Mouse (Mus musculus) NIH3T3 (cell line): ENCODE data around the gene Gm30191.
"Not testable (repeated sequence)": the region's sequence is repeated elsewhere in the genome, so short reads cannot be mapped to it uniquely, and the experiment has no call there.

Source experiments
- DNase-seq: peaks from one replicate; pipeline ENCODE4 v3.0.0-alpha.2; 2012; ENCODE audit warnings: low read depth

Gene Gm30191

DNA sequence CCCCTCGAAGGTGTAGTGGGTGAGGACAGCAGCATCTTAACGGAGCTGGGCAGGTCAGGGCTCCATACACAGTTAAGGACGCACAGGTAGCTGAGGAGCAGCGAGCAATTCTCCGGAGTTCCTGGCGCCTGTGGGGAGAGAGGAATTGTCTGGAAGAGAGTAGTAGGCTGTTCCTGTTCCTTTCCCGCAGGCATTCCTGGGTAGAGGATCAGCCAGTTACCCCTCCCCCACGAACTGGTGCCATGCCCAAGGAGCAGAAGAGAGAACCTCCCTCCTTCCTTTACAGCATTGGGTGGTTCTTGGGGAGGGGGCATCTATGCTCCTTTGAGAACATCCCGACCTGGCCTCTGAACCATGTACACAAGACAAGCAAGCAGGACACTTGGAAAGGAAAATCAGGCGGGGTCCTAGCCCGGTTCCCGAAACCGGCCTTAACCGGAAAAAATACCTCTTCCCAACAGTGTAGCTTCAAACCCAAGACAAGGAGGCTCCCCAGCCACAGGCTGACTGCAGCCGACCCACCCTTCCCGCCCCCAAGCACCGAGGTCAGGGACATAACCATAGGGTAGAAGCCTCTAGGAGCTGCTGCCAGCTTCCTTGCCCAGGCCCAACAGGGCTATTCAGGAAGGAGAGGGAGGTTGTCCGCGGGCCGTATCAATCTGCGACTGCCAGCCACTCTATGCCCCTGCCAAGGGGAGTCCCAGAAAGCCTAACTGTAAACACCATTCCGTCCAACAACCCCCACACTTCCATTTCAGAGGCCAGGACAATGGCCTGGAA, 5.6 kb downstream of the Gm30191 start:
- DNase-seq = no peak

DNA sequence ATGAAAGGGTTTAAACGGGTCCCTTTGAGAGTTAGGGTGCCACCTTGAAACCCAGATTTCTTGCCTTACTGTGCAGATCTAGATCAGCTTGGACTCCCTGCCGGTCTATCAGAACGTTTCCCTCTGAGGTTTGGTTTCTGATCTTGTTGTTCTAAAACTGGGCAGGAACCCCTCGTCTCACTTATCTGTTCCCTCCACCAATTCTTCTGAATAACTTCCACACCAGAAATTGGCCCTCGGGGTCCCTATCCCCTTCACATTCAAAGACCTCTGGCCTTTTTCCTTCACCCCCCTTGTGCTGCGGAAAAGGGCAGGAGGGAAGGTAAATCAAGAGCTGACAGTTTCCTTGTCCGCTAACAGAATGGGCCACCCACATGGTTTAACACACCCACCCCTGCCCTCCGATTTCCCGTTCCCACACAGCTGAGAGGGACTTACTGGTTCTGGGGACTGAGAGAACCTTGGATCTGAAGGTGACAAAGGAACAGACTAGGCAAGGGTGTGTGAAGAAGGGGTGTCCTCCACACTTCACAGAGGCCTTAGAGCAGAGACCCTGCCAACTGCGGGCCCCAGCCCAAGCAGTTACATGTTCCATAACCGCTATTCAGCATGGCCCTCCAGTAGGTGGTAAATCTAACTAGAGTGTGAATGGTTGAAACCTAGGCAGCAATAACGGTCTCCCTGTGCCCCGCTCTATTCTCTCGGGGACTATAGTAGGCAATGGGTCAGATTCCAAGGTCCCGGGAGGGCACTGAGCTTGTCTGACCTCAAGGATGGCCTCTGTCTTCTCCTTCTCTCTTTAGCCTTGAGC, 6.4 kb downstream of the Gm30191 start:
- no peak for DNase-seq

DNA sequence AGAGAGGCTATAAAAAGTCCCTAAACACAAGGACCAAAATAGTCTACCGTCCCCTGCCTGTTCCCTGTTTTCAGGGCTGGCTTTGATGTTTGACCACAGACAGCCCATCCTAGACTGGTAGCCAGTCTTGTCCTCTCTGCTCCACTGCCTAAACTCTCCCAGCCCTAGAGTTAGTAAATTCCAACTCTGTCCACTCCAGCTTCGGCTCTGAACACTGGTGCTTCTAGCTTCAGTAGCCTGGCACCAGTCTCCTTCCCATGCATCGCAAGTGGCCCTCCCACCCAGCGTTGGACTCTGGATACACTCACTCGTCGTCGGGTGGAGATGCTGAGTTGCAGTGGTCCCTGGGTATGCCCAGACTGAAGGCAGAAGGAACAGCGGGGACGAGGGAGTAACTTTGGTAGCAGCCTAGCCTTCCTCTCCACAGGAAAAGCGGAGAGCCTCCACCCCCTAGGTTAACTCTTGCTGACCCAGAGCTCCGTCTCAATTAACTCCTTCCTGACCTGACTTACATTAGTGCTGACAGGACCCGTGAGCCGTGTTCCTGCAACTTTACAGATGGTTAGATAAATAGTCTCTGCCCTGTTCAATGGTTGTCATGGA, 7.1 kb downstream of the Gm30191 start, which contains the start of gene Grrp1:
Gene Grrp1, minus strand, starts transcription at position 385 of the 603 bp plus-strand sequence.
- DNase-seq = no peak

DNA sequence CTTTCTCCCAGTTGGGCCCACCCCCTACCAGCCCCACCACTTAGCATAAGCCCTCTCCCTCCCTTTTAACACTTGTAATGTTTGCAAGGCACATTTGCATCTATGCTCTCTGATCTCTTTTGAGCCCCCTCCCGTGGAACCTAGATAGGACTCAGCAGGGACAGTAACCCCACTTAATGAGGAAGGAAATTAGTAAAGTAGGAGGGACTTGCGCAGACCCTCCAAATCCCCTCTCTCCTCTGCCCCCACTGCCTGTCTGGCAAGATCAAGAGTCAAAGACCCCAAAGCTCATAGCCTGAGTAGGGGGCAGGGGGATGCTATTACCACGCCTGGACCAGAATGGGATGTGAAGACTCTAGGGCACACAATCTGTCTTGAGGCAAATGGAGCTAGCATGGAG, 8.1 kb downstream of the Gm30191 start:
- no peak for DNase-seq

DNA sequence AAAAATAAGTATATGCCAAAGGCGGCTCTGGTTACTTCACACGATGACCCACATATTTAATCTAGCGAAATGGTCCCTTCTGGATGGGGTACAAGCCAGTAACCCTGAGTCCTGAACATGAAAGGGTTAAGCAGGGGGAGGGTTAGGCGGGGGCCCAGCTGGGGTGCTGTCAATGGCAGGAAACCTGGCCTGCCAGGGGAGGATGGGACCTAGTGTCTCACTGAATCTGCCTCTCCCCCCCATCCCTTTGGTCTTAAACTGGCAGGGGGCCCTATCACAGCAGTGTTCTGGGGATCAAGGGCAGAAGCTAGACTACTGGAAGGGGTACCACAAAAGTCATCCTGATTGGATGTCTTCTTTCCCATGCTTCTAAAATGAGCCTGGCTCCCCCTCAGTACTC, 9.1 kb downstream of the Gm30191 start:
- no peak for DNase-seq

DNA sequence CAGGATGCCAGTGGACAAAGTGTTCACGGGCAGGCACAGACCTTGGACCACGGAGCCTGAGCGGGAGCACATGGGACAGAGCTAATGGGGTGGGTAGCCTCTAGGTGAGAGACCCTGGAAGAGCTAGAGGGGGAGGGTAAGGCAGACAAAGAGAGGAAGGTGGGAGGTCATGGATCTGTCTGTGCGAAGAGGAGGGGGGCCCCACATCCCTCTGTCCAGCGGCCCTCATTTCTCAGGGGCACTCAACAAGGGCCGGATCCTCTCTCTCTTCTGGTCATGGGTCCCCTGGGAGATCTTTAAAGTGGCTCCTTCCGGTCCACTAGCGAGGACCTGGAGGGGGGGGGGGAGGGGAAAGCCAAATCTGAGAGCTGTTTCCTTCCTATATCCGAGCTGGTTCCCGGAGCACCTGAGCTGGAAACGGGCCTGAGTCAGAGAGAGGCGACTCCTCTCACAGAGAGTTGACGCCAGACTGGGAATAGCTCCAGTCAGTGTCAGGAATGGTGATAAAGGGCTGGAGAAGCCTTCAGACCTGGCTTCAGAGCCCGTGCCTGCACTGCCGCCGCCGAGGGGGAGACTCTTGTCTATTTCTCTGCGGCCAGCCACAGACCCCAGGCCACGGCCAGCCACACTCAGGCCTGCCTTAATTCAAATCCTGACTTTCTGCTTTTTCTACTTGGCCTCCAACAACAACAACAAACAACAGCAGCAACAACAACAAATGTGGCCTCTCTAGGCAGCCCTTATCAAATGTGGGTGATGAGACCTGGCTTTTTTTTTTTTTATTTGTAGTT, 9.9 kb downstream of the Gm30191 start:
- DNase-seq = no peak

DNA sequence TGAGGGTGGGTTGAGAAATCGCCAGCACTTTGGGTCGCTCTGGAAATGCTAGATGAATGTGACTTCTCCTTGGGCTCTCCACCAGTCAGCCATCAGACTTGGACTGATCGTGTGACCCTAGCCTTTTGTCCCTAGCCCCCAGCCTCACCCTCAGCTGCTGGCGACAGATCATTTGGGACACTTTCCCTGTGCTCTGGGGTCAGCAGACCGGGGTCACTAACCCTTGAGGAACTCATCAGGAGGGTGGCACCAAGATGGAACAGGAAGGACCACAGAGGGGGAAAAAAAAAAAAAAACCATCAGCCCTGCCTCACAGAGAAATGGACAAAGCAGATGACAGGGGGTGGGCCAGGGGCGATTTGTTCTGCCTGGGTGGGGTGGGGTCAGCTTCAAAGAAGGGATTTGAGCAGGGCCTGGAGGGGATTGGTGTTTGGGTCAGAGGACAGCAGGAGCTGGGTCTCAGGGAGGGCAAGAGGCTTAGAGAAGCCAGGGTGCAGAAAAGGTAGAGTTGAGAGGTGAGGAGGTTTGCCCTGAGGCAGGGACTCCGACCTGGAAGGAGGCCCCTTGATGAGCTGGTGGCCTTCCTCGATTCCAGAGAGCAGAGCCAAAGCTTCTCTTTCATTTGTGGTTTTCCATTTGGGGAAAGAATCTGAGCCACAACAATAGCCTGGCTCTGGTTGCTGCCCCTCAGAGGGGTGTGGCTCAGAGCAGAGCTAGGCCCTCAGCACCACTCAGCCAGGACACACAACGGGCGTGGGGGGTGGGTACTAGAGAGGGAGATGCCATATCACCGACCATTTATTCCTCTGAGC, 10.7 kb downstream of the Gm30191 start:
- DNase-seq = no peak

DNA sequence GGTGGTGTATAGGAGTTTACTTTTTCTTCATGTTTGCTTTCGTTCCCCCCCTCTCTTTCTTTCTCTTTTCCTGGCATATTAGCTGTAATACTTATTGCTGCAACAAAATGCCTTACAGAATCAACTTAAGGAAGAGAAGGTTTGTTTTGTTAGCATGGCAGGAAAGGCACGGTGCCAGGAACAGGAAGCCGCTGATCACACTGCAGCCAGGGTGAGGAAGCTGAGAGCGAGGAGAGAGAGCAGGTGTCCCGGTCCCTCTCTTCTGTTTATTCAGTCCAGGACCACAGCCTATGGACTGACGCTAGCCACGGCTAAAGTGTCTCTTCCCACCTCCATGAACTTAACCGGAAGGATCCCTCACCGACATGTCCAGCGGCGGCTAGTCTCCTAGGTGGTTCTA, 11.6 kb downstream of the Gm30191 start:
- DNase-seq = no peak

DNA sequence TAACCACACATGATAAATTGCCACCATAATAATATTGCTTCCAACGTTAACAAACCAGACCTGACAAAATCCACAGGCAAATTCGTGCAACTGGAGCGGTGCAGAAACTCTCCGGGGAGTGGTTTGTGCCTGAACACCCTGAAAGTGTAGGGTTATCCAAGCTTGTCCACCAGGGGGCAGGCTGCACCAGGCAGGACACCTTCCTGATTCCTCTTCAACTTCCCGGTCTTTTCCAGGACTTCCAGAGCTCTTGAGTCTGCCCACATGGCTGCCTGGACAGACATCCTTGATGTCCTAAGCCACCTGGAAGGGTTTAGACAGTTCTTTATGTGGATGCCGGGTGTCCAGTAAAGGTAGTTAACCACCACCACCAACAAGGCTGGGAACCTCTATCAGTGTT, 16.5 kb downstream of the Gm30191 start:
- DNase-seq = no peak

DNA sequence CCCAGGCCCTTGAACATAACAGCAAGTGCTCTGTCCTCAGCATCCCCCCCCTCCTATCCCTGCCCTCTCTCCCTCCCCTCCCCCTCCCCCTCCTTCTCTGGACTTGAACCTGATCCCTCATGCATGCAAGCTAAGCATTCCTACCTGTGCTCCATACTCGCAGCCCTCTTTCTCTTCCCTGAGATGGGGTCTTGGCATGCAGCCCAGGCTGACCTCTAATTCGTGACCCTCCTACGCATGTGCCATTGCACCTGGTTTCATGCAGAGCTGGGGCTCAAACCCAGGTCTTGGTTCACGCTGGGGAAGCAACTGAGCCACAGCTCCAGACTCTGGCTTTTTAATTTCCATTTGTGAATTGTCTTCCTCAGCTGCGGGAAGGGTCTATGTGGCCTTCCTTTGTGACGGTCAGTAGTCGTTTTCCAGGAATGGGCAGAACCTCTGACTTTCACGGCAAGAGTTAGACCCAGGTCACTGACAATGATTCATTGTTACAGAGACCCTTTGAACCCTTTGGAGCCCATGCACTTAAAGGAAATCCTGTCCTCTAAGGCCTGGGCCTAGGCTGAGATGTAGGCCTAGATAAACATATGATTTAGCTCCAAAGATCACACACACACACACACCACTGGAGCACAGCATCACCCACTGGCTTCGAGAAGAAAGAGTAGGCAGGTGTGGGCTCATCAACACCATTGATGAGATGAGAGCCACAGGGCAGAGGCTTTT, 19.3 kb downstream of the Gm30191 start:
- DNase-seq = no peak

DNA sequence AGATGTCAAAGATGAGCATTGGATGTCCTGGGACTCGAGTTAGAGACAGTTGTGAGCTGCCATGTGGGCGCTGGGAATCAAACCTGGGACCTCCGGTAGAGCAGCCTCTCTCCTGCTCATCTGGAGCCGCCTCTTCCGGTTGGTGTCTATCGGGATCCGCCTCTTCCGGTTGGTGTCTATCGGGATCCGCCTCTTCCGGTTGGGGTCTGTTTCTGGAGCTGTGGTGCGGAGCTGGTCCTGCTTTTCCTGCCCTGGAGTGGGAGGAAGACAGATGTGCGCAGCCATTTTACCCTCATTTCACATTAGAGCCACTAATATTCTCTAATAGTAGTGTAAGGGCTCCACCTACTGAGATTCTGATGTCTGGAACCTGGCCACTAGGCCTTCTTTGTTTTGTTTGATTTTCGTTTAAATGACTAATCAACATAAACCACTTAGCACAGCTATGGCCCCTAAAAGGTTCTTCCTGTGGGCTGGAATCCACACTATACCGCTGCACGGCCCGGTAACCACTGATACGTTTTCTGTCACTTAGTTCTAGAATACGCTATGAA, 21.4 kb downstream of the Gm30191 start:
- no peak for DNase-seq

DNA sequence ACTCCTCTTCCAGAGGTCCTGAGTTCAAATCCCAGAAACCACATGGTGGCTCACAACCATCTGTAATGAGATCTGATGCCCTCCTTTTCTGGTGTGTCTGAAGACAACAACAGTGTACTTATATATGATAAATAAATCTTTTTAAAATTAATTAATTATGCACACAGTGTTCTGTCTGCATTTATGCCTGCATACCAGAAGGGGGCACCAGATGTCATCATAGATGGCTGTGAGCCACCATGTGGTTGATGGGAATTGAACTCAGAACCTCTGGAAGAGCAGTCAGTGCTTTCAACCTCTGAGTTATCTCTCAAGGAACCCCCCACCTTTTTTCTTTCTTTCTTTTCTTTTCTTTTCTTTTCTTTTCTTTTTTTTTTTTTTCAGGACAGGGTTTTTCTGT, 22.9 kb downstream of the Gm30191 start:
- not testable (repeated sequence) for DNase-seq

DNA sequence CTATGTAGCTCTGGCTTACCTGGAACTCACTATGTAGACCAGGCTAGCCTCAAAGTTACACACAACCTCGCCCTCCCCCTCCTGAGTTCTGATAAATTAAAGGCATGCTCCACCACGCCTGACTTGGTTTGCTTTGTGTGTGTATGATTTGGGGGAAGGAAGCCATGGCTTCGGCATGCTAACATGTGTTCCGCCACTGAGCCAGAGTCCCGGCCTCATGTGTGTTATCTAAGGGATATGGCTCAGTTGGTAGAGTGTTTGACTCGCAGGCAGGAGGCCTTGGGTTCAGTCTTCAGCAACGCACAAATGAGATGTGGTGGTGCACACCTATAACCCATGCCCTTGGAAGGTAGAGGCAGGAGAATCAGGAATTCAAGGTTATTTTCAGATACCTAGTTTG, 25.2 kb downstream of the Gm30191 start:
- no peak for DNase-seq

DNA sequence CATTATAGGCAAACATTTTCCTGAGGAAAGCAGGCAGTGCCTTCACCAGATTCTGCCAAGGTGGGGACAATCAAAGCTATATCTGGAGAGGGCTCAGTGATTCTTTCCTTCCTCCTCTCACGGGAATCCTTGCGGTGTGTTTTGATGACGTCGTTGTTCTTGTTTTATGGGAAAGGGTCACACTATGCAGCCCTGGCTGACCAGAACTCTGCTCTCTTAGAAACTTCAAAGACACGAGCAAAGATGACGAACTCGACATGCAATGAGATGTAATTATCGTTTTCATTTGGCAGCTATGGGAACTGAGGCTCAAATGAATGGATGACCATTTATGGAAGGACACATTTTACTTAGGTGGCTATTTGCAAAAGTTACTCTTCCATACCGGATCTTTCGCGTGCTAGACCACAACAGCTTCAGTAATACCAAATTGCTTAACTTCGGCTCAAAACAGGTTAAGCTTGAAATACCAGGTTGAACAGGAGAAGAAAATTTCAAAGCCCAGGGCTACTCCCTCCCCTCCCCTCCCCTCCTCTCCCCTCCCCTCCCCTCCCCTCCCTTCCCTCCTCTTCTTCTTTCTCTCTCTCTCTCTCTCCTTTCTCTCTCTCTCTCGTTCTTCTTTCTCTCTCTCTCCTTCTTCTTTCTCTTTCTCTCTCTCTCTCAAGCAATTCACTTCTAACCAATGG, 26.1 kb downstream of the Gm30191 start:
- DNase-seq = no peak

DNA sequence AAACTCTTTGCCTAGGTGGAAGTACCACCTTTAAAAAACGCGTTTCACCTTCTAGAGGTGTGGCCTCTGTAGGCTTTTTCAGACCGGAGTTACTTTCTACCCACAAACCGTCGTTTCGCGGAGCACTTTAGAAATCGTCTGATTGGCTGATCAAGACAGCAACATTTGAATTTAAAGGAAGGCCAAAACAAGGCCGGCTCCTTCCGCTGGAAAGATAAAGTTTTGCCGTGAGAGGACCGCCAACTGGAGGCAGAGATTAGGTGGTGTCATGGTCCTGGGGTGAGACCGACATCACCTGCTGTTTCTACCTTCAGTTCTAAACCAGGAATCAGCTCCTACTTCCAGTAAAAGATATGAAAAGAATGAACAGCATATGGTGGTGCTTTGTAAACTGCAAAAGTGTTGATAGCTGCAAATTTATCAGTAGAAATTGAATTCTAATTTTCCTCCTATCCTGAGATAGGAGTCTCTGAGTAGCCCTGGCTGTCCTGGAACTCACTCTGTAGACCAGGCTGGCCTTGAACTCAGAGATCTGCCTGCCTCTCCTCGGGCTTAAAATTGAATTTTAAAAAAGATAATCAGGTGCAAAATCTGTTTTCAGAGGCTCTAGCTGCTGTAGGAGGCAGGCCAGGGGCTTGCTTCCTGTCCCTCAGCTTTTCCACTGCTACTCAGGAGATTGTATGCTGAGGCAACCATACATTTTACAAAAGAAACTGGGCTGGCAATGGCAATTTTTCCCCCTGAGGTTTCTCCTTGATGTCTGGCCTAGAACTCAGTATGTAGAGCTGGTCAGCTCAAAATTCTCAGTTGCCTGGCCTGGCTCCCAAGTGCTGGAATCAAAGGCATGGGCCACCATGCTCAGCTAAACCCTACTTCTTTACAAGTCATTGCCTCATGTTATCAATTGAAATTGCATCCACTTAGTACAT, 26.9 kb downstream of the Gm30191 start:
- DNase-seq = no peak

DNA sequence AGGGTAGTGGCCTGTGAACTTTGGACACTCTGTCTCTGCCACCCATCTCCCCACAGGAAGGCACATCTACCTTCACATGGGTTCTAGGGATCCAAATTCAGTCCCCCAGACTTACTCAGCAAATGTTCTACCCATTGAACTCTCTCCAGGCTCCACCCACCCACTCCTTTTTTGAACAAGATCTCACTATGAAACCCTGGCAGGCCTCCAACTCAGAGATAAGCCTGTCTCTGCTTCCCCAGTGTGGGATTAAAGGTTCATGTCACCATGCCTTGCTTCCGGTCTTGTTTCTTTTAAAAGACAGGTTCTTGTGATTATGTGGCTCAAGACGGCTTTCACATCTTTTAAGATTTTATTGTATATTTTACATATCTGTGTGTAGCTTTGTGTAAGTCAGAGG, 38.2 kb downstream of the Gm30191 start:
- no peak for DNase-seq

DNA sequence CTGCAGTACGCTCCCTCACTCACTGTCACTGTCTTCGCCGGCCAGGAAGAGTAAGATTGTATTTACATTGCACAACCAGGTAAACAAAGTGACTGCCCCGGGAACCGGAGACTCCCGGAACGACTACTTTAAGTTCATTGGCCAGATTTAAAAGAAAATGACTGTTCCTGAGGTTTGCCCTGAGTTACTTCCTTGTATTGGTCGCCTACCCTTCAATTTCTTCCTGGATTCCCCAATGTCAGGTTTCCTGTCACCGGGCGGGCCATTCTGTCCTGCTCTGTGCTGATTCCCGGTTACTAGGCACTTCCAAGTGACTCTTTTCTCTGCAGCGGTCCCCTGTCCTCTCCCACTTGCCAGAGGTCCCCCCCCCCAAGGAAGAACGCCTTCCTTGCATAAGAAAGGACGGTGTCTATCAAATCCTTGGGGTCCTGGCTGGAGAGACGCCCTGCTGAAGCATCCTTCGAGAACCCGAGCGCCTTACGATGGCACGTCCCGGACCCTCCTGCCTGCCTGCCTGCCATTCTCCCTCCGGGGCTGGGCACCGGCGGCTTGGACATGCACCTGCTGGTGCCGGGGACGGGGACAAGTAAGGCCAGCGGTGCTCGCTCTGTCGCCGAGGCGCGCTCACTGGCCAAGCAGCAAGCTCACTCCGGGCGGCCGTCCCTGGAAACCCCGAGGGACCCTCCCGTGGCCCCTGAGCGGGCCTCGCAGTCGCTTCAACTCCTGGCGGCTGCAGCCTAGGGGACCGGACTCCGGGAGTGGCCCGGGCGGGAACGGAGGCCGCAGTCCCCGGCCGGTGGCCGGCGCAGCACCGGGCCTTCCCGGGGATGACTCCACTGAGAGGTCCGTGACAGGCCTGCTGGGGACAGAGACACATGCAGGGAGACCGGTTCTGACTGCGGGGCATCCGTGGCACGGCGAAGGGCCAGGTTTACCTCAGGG, 39.8 kb downstream of the Gm30191 start:
- no peak for DNase-seq
